Mouse (Mus musculus) adrenal gland (tissue): ENCODE data around the gene Gm49373.

Source experiments
- intact Hi-C: fragments of 180-260 bp; cut with DNase I; formaldehyde crosslinking; loops from one replicate; pipeline ENCODE4 v1.15.1; 2025
- long read RNA-seq, 2 experiments: library from polyadenylated mRNA; unstranded; transcript quantifications; one replicate each; pipeline ENCODE4 v2.0.0; 2020; ENCODE audit warnings: borderline replicate concordance in 1 of 2; ENCODE audit not compliant: insufficient replicate concordance in 1 of 2

Gm49373 gene
- long read RNA-seq, experiment 1 = 0 reads
- long read RNA-seq, experiment 2 = 0 reads

- intact Hi-C loops = no loop called here
These were observed at the start of gene Gm49373, which contains the start of gene Fdx1l for GRCm38 (mm10) chr9:21073044-21073840. Gene Gm49373 (minus strand): TSS chr9:21073096. Gene Fdx1l (minus strand): TSS chr9:21073614.

- intact Hi-C loops = no loop called here
These were observed 48.6 kb upstream of the Gm49373 start for GRCm38 (mm10) chr9:21121483-21121882.

GRCm38 (mm10) chr9:21117073-21117472, 44.2 kb upstream of the Gm49373 start:
- intact Hi-C loops = no loop called here

GRCm38 (mm10) chr9:21115105-21115504, 42.2 kb upstream of the Gm49373 start:
- intact Hi-C loops = no loop called here

- intact Hi-C loops = no loop called here
These were observed 41.3 kb upstream of the Gm49373 start for GRCm38 (mm10) chr9:21114190-21114589.

GRCm38 (mm10) chr9:21113751-21114150, 40.9 kb upstream of the Gm49373 start:
- intact Hi-C loops = no loop called here

GRCm38 (mm10) chr9:21107607-21108237, 34.8 kb upstream of the Gm49373 start:
- intact Hi-C loops = no loop called here

- intact Hi-C loops = no loop called here
These were observed 33.1 kb upstream of the Gm49373 start for GRCm38 (mm10) chr9:21105760-21106564.

- intact Hi-C loops = no loop called here
These were observed 31.9 kb upstream of the Gm49373 start for GRCm38 (mm10) chr9:21104814-21105213.

GRCm38 (mm10) chr9:21102076-21102475, 29.2 kb upstream of the Gm49373 start:
- intact Hi-C loops = no loop called here

- intact Hi-C loops = no loop called here
These were observed 27.7 kb upstream of the Gm49373 start for GRCm38 (mm10) chr9:21100447-21101161.

GRCm38 (mm10) chr9:21097793-21098192, 24.9 kb upstream of the Gm49373 start:
- intact Hi-C loops = no loop called here

GRCm38 (mm10) chr9:21095958-21096357, 23.1 kb upstream of the Gm49373 start:
- intact Hi-C loops = no loop called here

GRCm38 (mm10) chr9:21093423-21093822, 20.5 kb upstream of the Gm49373 start:
- intact Hi-C loops = loop anchor here (5.0 kb wide), 1 partner anchor 34 kb away; no protein-coding TSS in a partner anchor

GRCm38 (mm10) chr9:21091707-21092320, 18.9 kb upstream of the Gm49373 start, which contains the start of the genes Gm38431 and Raver1:
Gene Gm38431 (minus strand): TSS chr9:21091997.
Gene Raver1 (minus strand): TSS chr9:21092008.
- intact Hi-C loops = loop anchor here (5.0 kb wide), 1 partner anchor 35 kb away; no protein-coding TSS in a partner anchor

- intact Hi-C loops = loop anchor here (5.0 kb wide), 1 partner anchor 36 kb away; no protein-coding TSS in a partner anchor
These were observed 18.2 kb upstream of the Gm49373 start for GRCm38 (mm10) chr9:21090972-21091706.

- intact Hi-C loops = loop anchor here (5.0 kb wide), 1 partner anchor 37 kb away; no protein-coding TSS in a partner anchor
These were observed 17.6 kb upstream of the Gm49373 start for GRCm38 (mm10) chr9:21090537-21090936.

GRCm38 (mm10) chr9:21083324-21083723, 10.4 kb upstream of the Gm49373 start:
- intact Hi-C loops = no loop called here

GRCm38 (mm10) chr9:21081127-21081526, 8.2 kb upstream of the Gm49373 start:
- intact Hi-C loops = no loop called here
